Mouse (Mus musculus): ENCODE measurements around the gene H2afx. TPM values are rescaled to one million over a fixed set of nuclear protein-coding genes. Genes with fewer than 3 reads are reported as not detected.
"Not testable (repeated sequence)": the region's sequence is repeated elsewhere in the genome, so short reads cannot be mapped to it uniquely, and the experiment has no call there.

The H2afx gene
- polyA plus RNA-seq, 2 experiments = 256 to 311 TPM

DNA sequence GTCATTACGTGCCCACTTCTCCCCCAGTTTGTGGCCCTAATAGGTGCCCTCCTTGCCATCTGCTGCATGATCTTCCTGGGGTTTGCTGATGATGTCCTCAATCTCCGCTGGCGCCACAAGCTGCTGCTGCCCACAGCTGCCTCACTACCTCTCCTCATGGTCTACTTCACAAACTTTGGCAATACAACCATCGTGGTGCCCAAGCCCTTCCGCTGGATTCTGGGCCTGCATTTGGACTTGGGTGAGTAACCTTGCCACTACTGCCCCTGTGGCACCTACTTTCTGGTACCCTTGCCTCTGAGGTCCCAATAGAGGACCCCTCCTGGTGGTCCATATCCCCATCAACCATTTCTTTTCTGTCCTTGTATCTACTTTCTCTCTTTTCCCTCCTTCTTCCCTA, 6.6 kb upstream of the H2afx start:
- ATAC-seq (ENCODE audit: low FRiP score, low read depth) (no peak), DNase-seq (ENCODE audit: low spot score) (no peak)
- Histone ChIP-seq H3K4me1 (ENCODE audit: control insufficient read depth, insufficient read depth, low read length) (peaks cover 10% of the 10 kb centered on the region), H3K9ac (ENCODE audit: low read depth, low read length, severe bottlenecking) (peak overlapping the region; percentile 90), H3K9me3 (ENCODE audit: control insufficient read depth, low read length) (no peaks in the 10 kb centered on the region), H3K4me3 (replicated peaks; ENCODE audit: low read length) (peak overlapping the region; percentile 74), H3K27ac (replicated peaks; ENCODE audit: low read depth, low read length) (no peak overlapping the region), H3K36me3 (ENCODE audit: control insufficient read depth, insufficient read depth, low read length) (peaks cover 44% of the 10 kb centered on the region), H3K27me3 (ENCODE audit: control insufficient read depth, insufficient read depth, low read length) (no peaks in the 10 kb centered on the region), H3K4me2 (replicated peaks; ENCODE audit: low read depth, low read length, severe bottlenecking) (peak overlapping the region; percentile 83)
- no peak for TF ChIP-seq POLR2A (IDR thresholded peaks at IDR 0.05; ENCODE audit: borderline replicate concordance, extremely low read depth, insufficient read depth, insufficient read length)
- 87% methylated on average over 5 of the region's 5 CpGs for WGBS

DNA sequence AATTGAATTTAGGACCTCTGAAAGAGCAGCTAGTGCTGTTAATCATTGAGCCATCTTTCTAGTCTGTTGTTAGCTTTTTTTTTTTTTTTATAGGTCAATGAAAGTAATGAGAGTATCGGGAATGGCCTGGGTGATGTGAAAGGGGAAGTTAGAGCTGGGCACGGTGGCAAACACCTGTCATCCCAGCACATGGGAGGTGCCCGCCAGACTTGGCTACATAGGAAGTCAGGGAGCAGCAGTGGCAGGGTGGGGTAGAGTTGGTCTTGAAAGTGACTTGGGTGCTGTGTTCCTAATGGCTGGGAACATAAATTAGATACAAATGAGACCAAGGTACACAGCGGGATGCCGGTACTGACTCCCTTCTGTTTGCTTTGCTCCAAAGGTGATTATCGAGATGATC, 3.8 kb upstream of the H2afx start:
- ATAC-seq (ENCODE audit: low FRiP score, low read depth) = no peak
- DNase-seq (ENCODE audit: low spot score) = no peak
- no peak overlapping the region for H3K4me2 ChIP-seq (replicated peaks; ENCODE audit: low read depth, low read length, severe bottlenecking)
- no peak overlapping the region for H3K9ac ChIP-seq (ENCODE audit: low read depth, low read length, severe bottlenecking)
- no peaks in the 10 kb centered on the region for H3K27me3 ChIP-seq (ENCODE audit: control insufficient read depth, insufficient read depth, low read length)
- no peak for TF ChIP-seq POLR2A (IDR thresholded peaks at IDR 0.05; ENCODE audit: borderline replicate concordance, extremely low read depth, insufficient read depth, insufficient read length)
- H3K27ac ChIP-seq (replicated peaks; ENCODE audit: low read depth, low read length) = no peak overlapping the region
- 91% methylated on average over 6 of the region's 6 CpGs for WGBS
- H3K36me3 ChIP-seq (ENCODE audit: control insufficient read depth, insufficient read depth, low read length) = peaks cover 53% of the 10 kb centered on the region
- H3K4me1 ChIP-seq (ENCODE audit: control insufficient read depth, insufficient read depth, low read length) = peaks cover 8% of the 10 kb centered on the region
- H3K4me3 ChIP-seq (replicated peaks; ENCODE audit: low read length) = no peak overlapping the region
- H3K9me3 ChIP-seq (ENCODE audit: control insufficient read depth, low read length) = no peaks in the 10 kb centered on the region

DNA sequence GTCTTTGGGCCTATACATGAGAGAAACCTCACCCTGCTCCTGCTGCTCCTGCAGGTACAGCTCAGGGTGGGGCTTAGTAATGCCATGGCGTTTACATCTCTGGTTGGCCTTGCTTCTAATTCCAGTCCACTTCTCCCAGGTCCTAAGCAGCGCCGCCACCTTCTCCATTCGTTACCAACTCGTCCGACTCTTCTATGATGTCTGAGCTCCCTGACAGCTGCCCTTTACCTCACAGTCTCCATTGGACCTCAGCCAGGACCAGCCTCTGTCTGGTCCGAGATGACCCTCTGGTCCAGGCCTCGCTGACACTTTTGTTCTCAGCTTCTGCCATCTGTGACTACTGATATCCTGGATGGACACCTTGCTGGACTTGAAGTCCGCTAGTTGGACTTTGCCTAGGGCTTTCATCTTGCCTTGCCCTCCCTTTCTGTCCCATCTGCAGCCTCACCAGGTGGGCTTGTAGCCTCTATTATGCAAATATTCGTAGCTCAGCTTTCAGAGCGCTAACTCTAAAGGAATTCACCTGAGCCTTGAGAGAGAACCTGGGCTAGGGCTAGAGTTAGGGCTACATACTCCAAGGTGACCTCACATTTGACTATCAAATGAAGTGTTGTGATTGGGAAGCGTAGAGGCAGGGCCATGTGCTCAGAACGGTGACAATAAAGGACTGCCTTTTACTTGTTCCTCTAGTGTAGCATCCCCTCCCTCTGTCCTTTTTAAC, 1.4 kb upstream of the H2afx start:
- Histone ChIP-seq H3K36me3 (ENCODE audit: control insufficient read depth, insufficient read depth, low read length) (peaks cover 69% of the 10 kb centered on the region), H3K27me3 (ENCODE audit: control insufficient read depth, insufficient read depth, low read length) (no peaks in the 10 kb centered on the region), H3K9ac (ENCODE audit: low read depth, low read length, severe bottlenecking) (no peak overlapping the region), H3K4me1 (ENCODE audit: control insufficient read depth, insufficient read depth, low read length) (peaks cover 12% of the 10 kb centered on the region; the same call in 1 of the 2 replicates), H3K9me3 (ENCODE audit: control insufficient read depth, low read length) (no peaks in the 10 kb centered on the region), H3K4me3 (replicated peaks; ENCODE audit: low read length) (no peak overlapping the region), H3K27ac (replicated peaks; ENCODE audit: low read depth, low read length) (no peak overlapping the region), H3K4me2 (replicated peaks; ENCODE audit: low read depth, low read length, severe bottlenecking) (no peak overlapping the region)
- no peak for ATAC-seq (ENCODE audit: low FRiP score, low read depth)
- DNase-seq (ENCODE audit: low spot score) = no peak
- 95% methylated on average over 13 of the region's 13 CpGs for WGBS
- TF ChIP-seq POLR2A (IDR thresholded peaks at IDR 0.05; ENCODE audit: borderline replicate concordance, extremely low read depth, insufficient read depth, insufficient read length) = no peak

DNA sequence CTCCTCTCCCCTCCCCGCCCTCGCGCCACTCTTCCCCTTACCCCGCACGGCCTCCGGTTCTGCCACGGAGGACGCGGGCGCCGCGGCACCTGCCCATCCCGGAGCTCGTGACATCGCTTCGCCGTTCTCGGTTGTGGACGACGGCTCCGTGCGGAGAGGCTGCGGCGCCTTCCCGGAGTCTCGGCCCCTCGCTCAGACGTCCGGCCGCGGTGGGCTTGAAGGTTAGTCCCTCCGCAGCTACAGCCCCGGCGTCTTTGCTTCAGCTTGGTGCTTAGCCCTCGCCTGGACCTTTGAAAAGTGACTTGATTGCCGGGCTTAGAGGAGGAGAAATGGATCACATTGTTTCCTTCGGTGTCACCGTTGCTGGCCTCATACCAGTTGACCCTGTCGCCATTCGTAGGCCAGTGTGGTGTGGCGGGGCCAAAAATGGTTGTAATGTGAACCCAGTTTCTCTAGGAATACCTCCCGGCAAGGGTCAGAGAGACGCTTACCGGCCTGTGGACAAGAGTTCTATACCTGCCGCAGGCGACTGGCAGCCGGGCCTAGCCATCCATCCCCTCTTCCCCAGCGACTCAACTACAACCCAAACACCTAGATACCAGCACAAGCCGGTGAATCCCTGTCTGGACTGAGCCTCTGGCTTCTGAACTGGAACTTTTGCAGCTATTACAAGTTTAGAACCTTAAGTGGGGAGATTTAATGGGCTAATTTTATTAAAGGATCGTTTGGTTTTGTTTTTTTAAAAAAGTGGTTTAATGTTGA, 1.0 kb downstream of the H2afx start:
- DNase-seq (ENCODE audit: low spot score) = peak; percentile 25
- peak overlapping the region; percentile 94 for H3K27ac ChIP-seq (replicated peaks; ENCODE audit: low read depth, low read length)
- peak overlapping the region; percentile 80 for H3K4me2 ChIP-seq (replicated peaks; ENCODE audit: low read depth, low read length, severe bottlenecking)
- H3K9ac ChIP-seq (ENCODE audit: low read depth, low read length, severe bottlenecking) = peak overlapping the region; percentile 84
- no peaks in the 10 kb centered on the region for H3K27me3 ChIP-seq (ENCODE audit: control insufficient read depth, insufficient read depth, low read length)
- H3K9me3 ChIP-seq (ENCODE audit: control insufficient read depth, low read length) = no peaks in the 10 kb centered on the region
- under 1% methylated on average over 48 of the region's 50 CpGs for WGBS
- peak overlapping the region; percentile 60 for H3K4me3 ChIP-seq (replicated peaks; ENCODE audit: low read length)
- ATAC-seq (ENCODE audit: low FRiP score, low read depth) = no peak
- peaks cover 12% of the 10 kb centered on the region; the same call in 1 of the 2 replicates for H3K4me1 ChIP-seq (ENCODE audit: control insufficient read depth, insufficient read depth, low read length)
- peak; percentile 26; the same call in 1 of the 2 replicates for TF ChIP-seq POLR2A (IDR thresholded peaks at IDR 0.05; ENCODE audit: borderline replicate concordance, extremely low read depth, insufficient read depth, insufficient read length)
- peaks cover 60% of the 10 kb centered on the region for H3K36me3 ChIP-seq (ENCODE audit: control insufficient read depth, insufficient read depth, low read length)

DNA sequence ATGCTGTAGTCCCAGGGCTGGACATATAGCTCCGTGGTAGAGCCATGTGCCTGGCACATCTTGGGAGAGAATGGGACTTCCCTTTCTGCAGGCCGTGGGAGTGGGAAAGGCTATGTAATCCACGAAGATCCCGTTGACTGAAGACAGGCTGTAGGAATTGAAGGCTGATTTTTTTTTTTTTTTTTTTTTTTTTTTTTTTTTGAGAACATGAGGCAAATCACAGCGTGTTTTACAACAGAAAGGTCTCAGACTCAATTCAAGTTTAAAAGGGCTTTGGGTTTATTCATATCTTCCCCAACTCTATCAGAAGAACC, 1.6 kb downstream of the H2afx start:
- Histone ChIP-seq H3K27ac (replicated peaks; ENCODE audit: low read depth, low read length) (peak overlapping the region; percentile 94; the same call in 1 of the 2 replicates), H3K9ac (ENCODE audit: low read depth, low read length, severe bottlenecking) (peak overlapping the region; percentile 84), H3K4me3 (replicated peaks; ENCODE audit: low read length) (peak overlapping the region; percentile 60), H3K4me1 (ENCODE audit: control insufficient read depth, insufficient read depth, low read length) (peaks cover 12% of the 10 kb centered on the region; the same call in 1 of the 2 replicates), H3K27me3 (ENCODE audit: control insufficient read depth, insufficient read depth, low read length) (no peaks in the 10 kb centered on the region), H3K4me2 (replicated peaks; ENCODE audit: low read depth, low read length, severe bottlenecking) (peak overlapping the region; percentile 80), H3K9me3 (ENCODE audit: control insufficient read depth, low read length) (no peaks in the 10 kb centered on the region), H3K36me3 (ENCODE audit: control insufficient read depth, insufficient read depth, low read length) (peaks cover 55% of the 10 kb centered on the region)
- no peak for ATAC-seq (ENCODE audit: low FRiP score, low read depth)
- 0 out of 2 replicates have a peak, but pooled peaks have one; percentile 14 for TF ChIP-seq POLR2A (IDR thresholded peaks at IDR 0.05; ENCODE audit: borderline replicate concordance, extremely low read depth, insufficient read depth, insufficient read length)
- WGBS = 0% methylated on average over 5 of the region's 5 CpGs
- DNase-seq (ENCODE audit: low spot score) = no peak

DNA sequence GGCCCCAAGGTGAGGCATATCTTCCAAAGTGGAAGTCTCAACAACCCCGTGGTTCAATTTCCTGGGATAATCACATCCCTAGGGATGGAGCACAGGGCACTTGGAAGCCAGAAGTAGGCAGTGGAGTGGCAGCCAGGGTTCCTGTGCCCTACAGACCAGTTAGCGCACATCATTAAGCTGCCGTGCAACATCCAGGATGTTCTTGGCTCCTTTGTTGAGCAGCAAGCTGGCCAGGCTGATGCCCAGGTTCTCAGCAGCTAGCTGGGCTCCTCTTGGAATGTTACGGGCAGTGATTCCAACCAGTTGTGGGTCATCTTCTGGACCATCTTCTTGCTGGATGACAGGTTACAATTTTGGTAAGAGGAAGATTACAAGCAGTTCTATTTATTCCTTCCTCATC, 2.0 kb downstream of the H2afx start:
- H3K9ac ChIP-seq (ENCODE audit: low read depth, low read length, severe bottlenecking); DNase-seq (ENCODE audit: low spot score); H3K27ac ChIP-seq (replicated peaks; ENCODE audit: low read depth, low read length); H3K9me3 ChIP-seq (ENCODE audit: control insufficient read depth, low read length); ATAC-seq (ENCODE audit: low FRiP score, low read depth); H3K27me3 ChIP-seq (ENCODE audit: control insufficient read depth, insufficient read depth, low read length): not testable (repeated sequence)
- H3K4me2 ChIP-seq (replicated peaks; ENCODE audit: low read depth, low read length, severe bottlenecking) = peak overlapping the region; percentile 80
- peak overlapping the region; percentile 60 for H3K4me3 ChIP-seq (replicated peaks; ENCODE audit: low read length)
- 18% methylated on average over 3 of the region's 4 CpGs for WGBS
- H3K4me1 ChIP-seq (ENCODE audit: control insufficient read depth, insufficient read depth, low read length) = peaks cover 12% of the 10 kb centered on the region; the same call in 1 of the 2 replicates
- H3K36me3 ChIP-seq (ENCODE audit: control insufficient read depth, insufficient read depth, low read length) = peaks cover 55% of the 10 kb centered on the region
